Mouse (Mus musculus): ENCODE data around the gene Xndc1. TPM values are rescaled to one million over a fixed set of nuclear protein-coding genes. Genes with fewer than 3 reads are reported as not detected.

The Xndc1 gene
- total RNA-seq (2023) = 39.4 to 46.9 TPM (median 44.4 TPM) in 4 replicates

GRCm38 (mm10) chr7:102065046-102065891 is at the start of gene Xndc1, which contains the start of the genes Rnf121 and Xntrpc:
Gene Xndc1, plus strand, starts transcription at chr7:102065511.
Gene Rnf121, minus strand, starts transcription at chr7:102065469.
Gene Xntrpc, plus strand, starts transcription at chr7:102065713.

GRCm38 (mm10) chr7:102018590-102018989 is 46.7 kb upstream of the Xndc1 start, which contains the start of gene Il18bp:
Gene Il18bp, minus strand, starts transcription at chr7:102018690.

GRCm38 (mm10) chr7:102082816-102083215 is 17.5 kb downstream of the Xndc1 start, which contains the start of gene Trpc2:
Gene Trpc2, plus strand, starts transcription at chr7:102083116.

GRCm38 (mm10) chr7:102101487-102101886 is 36.2 kb downstream of the Xndc1 start, which contains the start of gene Art1:
Gene Art1, plus strand, starts transcription at chr7:102101743.

GRCm38 (mm10) chr7:102109171-102109570 is 43.9 kb downstream of the Xndc1 start, which contains the start of gene Art5:
Gene Art5, minus strand, starts transcription at chr7:102109489.

GRCm38 (mm10) chr7:102116579-102117331 is 51.4 kb downstream of the Xndc1 start, which contains the start of gene Chrna10:
Gene Chrna10, minus strand, starts transcription at chr7:102116828.

Other genes starting within 250 kb of the Xndc1 start
- gene Phox2a, start 247.2 kb upstream of the Xndc1 start, total RNA-seq (2023) = not detected in 4 replicates
- 42.4 to 55.9 TPM (median 50.3 TPM) in 4 replicates for gene Inppl1, start 227.3 kb upstream of the Xndc1 start, total RNA-seq (2023)
- 1.0 to 2.5 TPM (median 1.3 TPM) in 3 of 4 replicates, not detected in the other for gene Folr2, start 208.3 kb upstream of the Xndc1 start, total RNA-seq (2023)
- 100 to 130 TPM (median 106 TPM) in 4 replicates for gene Anapc15, start 201.8 kb upstream of the Xndc1 start, total RNA-seq (2023)
- not detected in 4 replicates for gene Folr1, start 194.7 kb upstream of the Xndc1 start, total RNA-seq (2023)
- gene Lamtor1, start 159.6 kb upstream of the Xndc1 start, total RNA-seq (2023) = 74.8 to 82.1 TPM (median 78.5 TPM) in 4 replicates
- gene Tomt, start 159.2 kb upstream of the Xndc1 start, total RNA-seq (2023) = 0.25 to 0.54 TPM (median 0.52 TPM) in 3 of 4 replicates, not detected in the other
- gene Lrrc51, start 131.6 kb upstream of the Xndc1 start, total RNA-seq (2023) = 1.1 to 1.7 TPM (median 1.2 TPM) in 3 of 4 replicates, not detected in the other
- gene Numa1, start 131.4 kb upstream of the Xndc1 start, total RNA-seq (2023) = 250 to 265 TPM (median 256 TPM) in 4 replicates
- gene Il18bp, start 46.8 kb upstream of the Xndc1 start, total RNA-seq (2023) = 9.7 to 11.7 TPM (median 10.0 TPM) in 4 replicates
- gene Rnf121, start within 50 bp of the Xndc1 start, total RNA-seq (2023) = 32.5 to 44.3 TPM (median 36.8 TPM) in 4 replicates
- 4.9 to 6.8 TPM (median 5.7 TPM) in 4 replicates for gene Xntrpc, start 202 bp downstream of the Xndc1 start, total RNA-seq (2023)
- gene Trpc2, start 17.6 kb downstream of the Xndc1 start, total RNA-seq (2023) = 2.2 to 3.1 TPM (median 2.6 TPM) in 4 replicates
- gene Art1, start 36.2 kb downstream of the Xndc1 start, total RNA-seq (2023) = not detected in 4 replicates
- gene Art5, start 44.0 kb downstream of the Xndc1 start, total RNA-seq (2023) = 4.7 to 6.9 TPM (median 5.2 TPM) in 4 replicates
- gene Chrna10, start 51.3 kb downstream of the Xndc1 start, total RNA-seq (2023) = 0.21 TPM in 1 of 4 replicates, not detected in the others
- 124 to 129 TPM (median 126 TPM) in 4 replicates for gene Nup98, start 144.7 kb downstream of the Xndc1 start, total RNA-seq (2023)
- gene Pgap2, start 144.7 kb downstream of the Xndc1 start, total RNA-seq (2023) = 39.5 to 63.9 TPM (median 63.0 TPM) in 4 replicates
- 127 to 136 TPM (median 134 TPM) in 4 replicates for gene Rhog, start 190.5 kb downstream of the Xndc1 start, total RNA-seq (2023)
- gene Stim1, start 202.3 kb downstream of the Xndc1 start, total RNA-seq (2023) = 82.7 to 85.7 TPM (median 83.3 TPM) in 4 replicates

All from B cell, adult 62 days (primary cell).